Mouse (Mus musculus) hindbrain, postnatal 0 days (tissue): ENCODE data around the gene Tmem174. TPM values are rescaled to one million over a fixed set of nuclear protein-coding genes. Genes with fewer than 3 reads are reported as not detected.

ENCODE experiments used
- ATAC-seq: fragments of 200-750 bp; cut with Nextera tagmentation; 2 replicates; pipeline ENCODE4 v1.8.0; 2017; ENCODE audit warnings: mild to moderate bottlenecking, moderate TSS enrichment, moderate library complexity
- DNase-seq: peaks from one replicate; pipeline ENCODE4 v3.0.0-alpha.2; 2015; ENCODE audit warnings: low spot score
- H3K27ac ChIP-seq: fragments of 300-500 bp; sonication (generic); 2 replicates; pipeline ENCODE4 v1.5.1; 2014; ENCODE audit warnings: mild to moderate bottlenecking
- H3K27me3 ChIP-seq: fragments of 300-500 bp; sonication (generic); 2 replicates; pipeline ENCODE4 v1.6.1; 2014; ENCODE audit warnings: low read length, mixed read lengths; ENCODE audit not compliant: insufficient read depth
- H3K36me3 ChIP-seq: fragments of 300-500 bp; sonication (generic); 2 replicates; pipeline ENCODE4 v1.6.1; 2014; ENCODE audit warnings: low read length, mixed read lengths; ENCODE audit not compliant: insufficient read depth
- H3K4me1 ChIP-seq: fragments of 300-500 bp; sonication (generic); 2 replicates; pipeline ENCODE4 v1.6.1; 2014; ENCODE audit warnings: antibody characterized with exemption, low read length, mixed read lengths; ENCODE audit not compliant: insufficient read depth
- H3K4me2 ChIP-seq: fragments of 300-500 bp; sonication (generic); 2 replicates; pipeline ENCODE4 v1.6.1; 2014; ENCODE audit warnings: low read depth, mild to moderate bottlenecking, low read length, moderate library complexity, mixed read lengths
- H3K4me3 ChIP-seq: fragments of 300-500 bp; sonication (generic); 2 replicates; pipeline ENCODE4 v1.5.1; 2014; ENCODE audit warnings: low read length
- H3K9ac ChIP-seq: fragments of 300-500 bp; sonication (generic); replicated peaks from 2 replicates; pipeline ENCODE4 v1.6.1; 2014; ENCODE audit warnings: mild to moderate bottlenecking, low read length, moderate library complexity, mixed read lengths
- H3K9me3 ChIP-seq: fragments of 300-500 bp; sonication (generic); 2 replicates; pipeline ENCODE4 v1.6.1; 2016; ENCODE audit warnings: low read length, mixed read lengths
- CTCF ChIP-seq: IDR thresholded peaks from 2 replicates; pipeline ENCODE4 v1.5.1; 2016; ENCODE audit warnings: antibody characterized with exemption, control low read depth, low read depth
- WGBS: fragments of 180-500 bp; shearing (Covaris S2); extraction: QIAGEN DNeasy Blood & Tissue Kit; methylation state at CpG from one replicate; pipeline ENCODE4 v1.1.7; 2014; 5-methylcytosine and 5-hydroxymethylcytosine counted together
- polyA plus RNA-seq: library from polyadenylated mRNA; unstranded; fragments of >200 nt; fragmentation: Nextera tagmentation; extraction: Ambion mirVana; gene quantifications from 2 replicates; pipeline ENCODE4 v1.2.1, GENCODE M21; 2015
- total RNA-seq: library from RNA; depleted of rRNA; stranded (reverse); fragments of >200 nt; gene quantifications from 2 replicates; pipeline ENCODE4 v1.2.3, GENCODE M21; 2014; rRNA removed

Tmem174 gene
- total and polyA plus RNA-seq, 2 experiments from 2014 or later: 0.10 TPM; not detected in 1

- Histone ChIP-seq H3K4me1 (no peaks in the 10 kb centered on the region), H3K36me3 (no peaks in the 10 kb centered on the region), H3K9ac (no peak overlapping the region), H3K4me2 (no peak overlapping the region), H3K9me3 (no peaks in the 10 kb centered on the region), H3K27me3 (peaks cover 17% of the 10 kb centered on the region; the same call in 1 of the 2 replicates), H3K4me3 (no peak overlapping the region), H3K27ac (no peak overlapping the region)
- 73% methylated on average over 6 of the region's 6 CpGs for WGBS
- DNase-seq: no peak
- ATAC-seq: no peak
- TF ChIP-seq CTCF: no peak
These were observed 46.4 kb downstream of the Tmem174 start for GRCm38 (mm10) chr13:98590693-98591389.

- no peaks in the 10 kb centered on the region for H3K36me3 ChIP-seq
- ATAC-seq: no peak
- TF ChIP-seq CTCF: no peak
- WGBS: 42% methylated on average over 9 of the region's 9 CpGs
- H3K4me3 ChIP-seq: no peak overlapping the region
- H3K27ac ChIP-seq: no peak overlapping the region
- no peak for DNase-seq
- H3K4me2 ChIP-seq: peak overlapping the region; percentile 56
- H3K4me1 ChIP-seq: no peaks in the 10 kb centered on the region
- H3K9me3 ChIP-seq: no peaks in the 10 kb centered on the region
- H3K27me3 ChIP-seq: peaks cover 27% of the 10 kb centered on the region
- H3K9ac ChIP-seq: no peak overlapping the region
These were observed 47.6 kb downstream of the Tmem174 start for GRCm38 (mm10) chr13:98589572-98589971.

GRCm38 (mm10) chr13:98588951-98589501 lies 48.2 kb downstream of the Tmem174 start:
- no peaks in the 10 kb centered on the region for H3K9me3 ChIP-seq
- no peak overlapping the region for H3K27ac ChIP-seq
- peak overlapping the region; percentile 34 for H3K4me3 ChIP-seq
- no peaks in the 10 kb centered on the region for H3K36me3 ChIP-seq
- DNase-seq: peak; percentile 89
- peaks cover 27% of the 10 kb centered on the region for H3K27me3 ChIP-seq
- TF ChIP-seq CTCF: peak; percentile 92
- peak overlapping the region; percentile 56 for H3K4me2 ChIP-seq
- no peaks in the 10 kb centered on the region for H3K4me1 ChIP-seq
- 0 out of 2 replicates have a peak overlapping the region, but pooled peaks have one; percentile 18 for H3K9ac ChIP-seq
- peak; percentile 86 for ATAC-seq
- 2% methylated on average over 35 of the region's 35 CpGs for WGBS

DNA sequence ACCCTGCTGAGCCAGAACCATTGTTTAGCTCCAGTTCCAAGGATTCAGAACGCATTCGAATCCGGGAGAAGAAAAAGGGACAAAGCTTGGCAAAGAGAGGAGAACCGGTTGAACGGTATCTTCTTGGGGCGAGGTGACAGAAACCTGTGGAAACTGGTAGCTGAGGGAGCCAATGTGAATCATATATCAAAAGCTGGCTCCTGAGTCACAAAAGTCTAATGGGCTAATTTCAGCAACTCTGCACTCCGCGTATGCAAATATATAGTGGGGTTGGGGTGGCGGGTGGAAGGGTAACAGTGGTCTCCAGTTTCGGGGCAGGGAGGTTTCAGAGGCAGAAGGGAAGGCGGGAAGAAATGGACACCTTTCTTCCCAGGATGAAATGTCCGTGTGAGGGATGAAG lies 48.7 kb downstream of the Tmem174 start:
- TF ChIP-seq CTCF: no peak
- Histone ChIP-seq H3K27ac (no peak overlapping the region), H3K27me3 (peaks cover 27% of the 10 kb centered on the region), H3K4me3 (peak overlapping the region; percentile 34), H3K9me3 (no peaks in the 10 kb centered on the region), H3K9ac (no peak overlapping the region), H3K4me1 (no peaks in the 10 kb centered on the region), H3K4me2 (peak overlapping the region; percentile 56), H3K36me3 (no peaks in the 10 kb centered on the region)
- DNase-seq (no peak), ATAC-seq (no peak)
- WGBS: 8% methylated on average over 12 of the region's 12 CpGs

DNA sequence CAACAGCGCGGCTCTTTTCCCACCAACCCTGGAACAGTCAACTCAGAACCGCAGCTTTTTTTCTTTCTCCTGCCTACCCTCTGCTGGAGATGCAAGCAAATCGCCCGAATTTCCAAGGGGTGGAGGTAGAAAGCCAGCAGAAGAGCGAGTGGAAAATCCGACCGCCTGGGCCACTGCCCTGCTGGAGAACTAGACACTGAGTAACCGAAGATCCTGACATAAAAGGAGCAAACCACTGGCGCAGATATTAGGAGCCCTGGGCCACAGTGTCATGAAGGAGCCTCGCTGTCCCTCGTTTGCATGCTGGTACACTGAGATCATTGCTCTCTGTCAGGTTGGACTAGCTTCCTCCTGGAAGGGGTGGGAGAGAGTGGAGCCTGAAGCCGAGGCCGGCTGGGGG lies 49.6 kb downstream of the Tmem174 start:
- WGBS: 2% methylated on average over 14 of the region's 14 CpGs
- peak; percentile 58 for DNase-seq
- TF ChIP-seq CTCF: peak; percentile 54
- Histone ChIP-seq H3K27me3 (peaks cover 27% of the 10 kb centered on the region), H3K36me3 (no peaks in the 10 kb centered on the region), H3K9me3 (no peaks in the 10 kb centered on the region), H3K4me3 (no peak overlapping the region), H3K9ac (no peak overlapping the region), H3K27ac (no peak overlapping the region), H3K4me2 (peak overlapping the region; percentile 27; the same call in 1 of the 2 replicates), H3K4me1 (no peaks in the 10 kb centered on the region)
- ATAC-seq: peak; percentile 50; the same call in 1 of the 2 replicates

DNA sequence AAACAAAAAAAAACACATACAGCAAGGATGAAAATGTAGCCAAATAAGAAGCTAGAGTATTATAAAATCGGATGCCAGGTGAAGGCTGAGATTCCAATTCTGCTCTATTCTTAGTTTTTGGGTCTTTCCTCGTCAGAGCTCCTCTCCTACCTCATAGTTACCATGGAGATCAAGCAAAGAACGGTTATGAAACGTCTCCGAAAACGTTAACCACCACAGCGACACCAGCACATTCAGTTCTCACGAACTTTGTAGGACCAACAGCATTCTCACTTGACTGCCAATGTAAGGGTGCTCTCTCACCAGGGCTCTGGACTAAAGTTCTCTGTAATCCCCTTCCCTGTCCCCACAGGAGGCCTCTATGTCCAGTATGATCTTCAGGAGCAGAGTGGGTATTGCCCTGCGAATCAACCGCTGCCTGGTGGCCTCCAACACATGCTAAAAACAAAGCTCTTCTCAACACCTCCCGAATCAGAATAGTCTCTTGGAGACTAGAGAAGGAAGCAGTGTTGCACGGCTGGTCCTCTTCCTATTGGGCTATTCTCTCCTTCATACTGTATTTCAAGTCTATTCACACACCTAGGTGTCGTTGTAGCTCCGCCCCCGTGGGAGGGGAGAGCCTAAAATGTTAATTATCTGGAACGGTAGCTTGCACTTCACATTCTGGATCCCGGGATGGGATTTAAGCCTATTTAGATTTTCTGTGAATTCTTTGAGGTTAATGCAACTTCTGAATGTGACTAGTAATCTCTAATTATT lies 50.2 kb downstream of the Tmem174 start:
- Histone ChIP-seq H3K9ac (no peak overlapping the region), H3K27me3 (peaks cover 27% of the 10 kb centered on the region), H3K4me2 (0 out of 2 replicates have a peak overlapping the region, but pooled peaks have one; percentile 27), H3K36me3 (no peaks in the 10 kb centered on the region), H3K9me3 (no peaks in the 10 kb centered on the region), H3K4me1 (no peaks in the 10 kb centered on the region), H3K27ac (no peak overlapping the region), H3K4me3 (no peak overlapping the region)
- DNase-seq (no peak), ATAC-seq (no peak)
- no peak for TF ChIP-seq CTCF
- WGBS: 20% methylated on average over 17 of the region's 17 CpGs

Other genes starting within 250 kb of the Tmem174 start
- 0.52 TPM in 1 of 2 replicates, not detected in the other for gene Gm10320, start 145.4 kb downstream of the Tmem174 start, total RNA-seq
- 0.72 and 0.74 TPM in 2 replicates for gene Gm10320, start 145.4 kb downstream of the Tmem174 start, polyA plus RNA-seq
- gene Tmem171, start 57.4 kb upstream of the Tmem174 start, total RNA-seq: not detected in 2 replicates
- not detected in 2 replicates for gene Tmem171, start 57.4 kb upstream of the Tmem174 start, polyA plus RNA-seq
- gene Fcho2, start 178.0 kb upstream of the Tmem174 start, total RNA-seq: 15.7 and 19.6 TPM in 2 replicates
- gene Fcho2, start 178.0 kb upstream of the Tmem174 start, polyA plus RNA-seq: 18.1 and 19.7 TPM in 2 replicates